Mouse (Mus musculus): ENCODE results near the gene Uty.

DNA sequence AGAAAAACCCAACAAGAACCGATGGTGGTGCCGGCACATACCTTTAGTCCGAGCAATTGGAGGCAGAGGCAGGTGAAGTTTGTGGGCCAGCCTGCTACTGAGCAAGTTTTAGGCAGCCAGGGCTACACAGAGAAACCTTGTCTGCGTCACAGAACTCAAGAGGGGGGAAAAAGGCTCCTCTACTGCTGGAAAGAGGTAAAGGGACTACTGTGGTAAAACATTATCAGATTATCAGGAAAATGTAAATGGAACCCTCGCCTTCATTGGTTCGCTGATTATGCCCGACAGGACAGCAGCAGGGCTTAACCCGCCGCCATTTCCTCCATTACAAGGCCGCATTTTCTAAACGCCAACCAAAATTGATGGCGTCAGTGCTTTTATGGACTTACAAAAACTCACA, 40.2 kb upstream of the Uty start:
- TF ChIP-seq JUND (IDR thresholded peaks at IDR 0.05; ENCODE audit: low read depth, low read length): no peak
- TF ChIP-seq NELFE (IDR thresholded peaks at IDR 0.05; ENCODE audit: low read depth, low read length): no peak
- no peak for TF ChIP-seq CTCF (IDR thresholded peaks at IDR 0.05 in 2 of 3, conservative IDR thresholded peaks at IDR 0.05 in 1 of 3; ENCODE audit: control insufficient read depth in 1 of 3, insufficient read depth in 1 of 3, low read depth in 2 of 3, low read length in 3 of 3, poor library complexity in 1 of 3, severe bottlenecking in 1 of 3)
- no peak for TF ChIP-seq RCOR1 (IDR thresholded peaks at IDR 0.05; ENCODE audit: low read depth, low read length)
- no peak for TF ChIP-seq ETS1 (IDR thresholded peaks at IDR 0.05; ENCODE audit: low read depth, low read length)
- TF ChIP-seq ZC3H11A (IDR thresholded peaks at IDR 0.05; ENCODE audit: low read depth, low read length): no peak
- TF ChIP-seq POLR2A (IDR thresholded peaks at IDR 0.05; ENCODE audit: control insufficient read depth in 1 of 2, insufficient read depth in 1 of 2, low read depth in 1 of 2, low read length in 2 of 2, poor library complexity in 1 of 2): no peak
- TF ChIP-seq MEF2A (IDR thresholded peaks at IDR 0.05; ENCODE audit: extremely low read depth, insufficient replicate concordance, low read depth, low read length, poor library complexity, severe bottlenecking): no peak
- TF ChIP-seq POLR2AphosphoS5 (IDR thresholded peaks at IDR 0.05; ENCODE audit: borderline replicate concordance, low read depth, low read length): no peak
- no peak for TF ChIP-seq GATA1 (IDR thresholded peaks at IDR 0.05; ENCODE audit: low read depth, low read length)
- TF ChIP-seq CHD2 (IDR thresholded peaks at IDR 0.05; ENCODE audit: low read length): no peak
- no peak for TF ChIP-seq EP300 (IDR thresholded peaks at IDR 0.05; ENCODE audit: low read depth in 1 of 2, low read length in 2 of 2)
